Mouse (Mus musculus) testis, adult 2 months (tissue): ENCODE data around the gene Mrm3.

Source experiments
- CTCF ChIP-seq: fragments of 200-500 bp; IDR thresholded peaks from 2 replicates; pipeline ENCODE4 v1.5.1; 2012; ENCODE audit warnings: low read depth, mild to moderate bottlenecking, inconsistent platforms, low read length, moderate library complexity; ENCODE audit not compliant: control insufficient read depth, insufficient read depth, insufficient replicate concordance
- POLR2A ChIP-seq: fragments of 200-500 bp; IDR thresholded peaks from 2 replicates; pipeline ENCODE4 v1.6.1; 2012; ENCODE audit warnings: low read depth, mild to moderate bottlenecking, inconsistent platforms, low read length, moderate library complexity; ENCODE audit not compliant: control insufficient read depth

DNA sequence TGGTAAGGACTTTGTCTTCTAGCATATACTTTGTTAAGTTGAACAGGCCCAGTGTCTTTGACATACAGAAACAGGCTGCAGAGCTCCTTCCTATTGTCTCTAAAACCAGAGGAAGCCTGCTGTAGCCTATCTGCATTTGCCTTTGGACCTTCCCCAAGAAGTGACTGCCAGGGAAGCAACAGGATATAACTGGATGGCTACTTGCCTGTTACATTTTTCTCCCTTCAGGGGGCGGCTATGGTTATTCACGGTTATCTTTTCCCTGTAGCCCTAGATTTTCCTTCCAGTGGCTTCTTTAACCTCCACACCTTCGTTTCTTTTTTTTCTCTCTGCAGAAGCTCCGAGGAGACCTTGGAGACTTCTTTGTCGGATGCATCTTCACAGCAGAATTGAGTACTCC, 36.7 kb upstream of the Mrm3 start:
- TF ChIP-seq POLR2A (no peak), CTCF (no peak)
